Mouse (Mus musculus): ENCODE results near the gene Ceacam9. TPM values are rescaled to one million over a fixed set of nuclear protein-coding genes. Genes with fewer than 3 reads are reported as not detected.

Gene Ceacam9
- polyA plus RNA-seq, 1 experiment from 2014 or later, result not detected

Other genes starting within 250 kb of the Ceacam9 start
- gene Npas1, start 244.2 kb upstream of the Ceacam9 start, polyA plus RNA-seq (2014; fragmentation: Nextera tagmentation; extraction: Ambion mirVana), result 3.7 and 4.4 TPM in 2 replicates
- gene Arhgap35, start 106.9 kb upstream of the Ceacam9 start, polyA plus RNA-seq (2014; fragmentation: Nextera tagmentation; extraction: Ambion mirVana), result 35.4 and 41.5 TPM in 2 replicates
- not detected in 2 replicates for gene Ceacam15, start 46.2 kb upstream of the Ceacam9 start, polyA plus RNA-seq (2014; fragmentation: Nextera tagmentation; extraction: Ambion mirVana)
- gene Ap2s1, start 16.5 kb downstream of the Ceacam9 start, polyA plus RNA-seq (2014; fragmentation: Nextera tagmentation; extraction: Ambion mirVana), result 431 and 530 TPM in 2 replicates
- 5.9 and 10.8 TPM in 2 replicates for gene Slc1a5, start 59.4 kb downstream of the Ceacam9 start, polyA plus RNA-seq (2014; fragmentation: Nextera tagmentation; extraction: Ambion mirVana)
- 213 and 219 TPM in 2 replicates for gene Strn4, start 94.0 kb downstream of the Ceacam9 start, polyA plus RNA-seq (2014; fragmentation: Nextera tagmentation; extraction: Ambion mirVana)
- gene Fkrp, start 94.8 kb downstream of the Ceacam9 start, polyA plus RNA-seq (2014; fragmentation: Nextera tagmentation; extraction: Ambion mirVana), result 38.5 and 48.7 TPM in 2 replicates
- 4.4 and 5.7 TPM in 2 replicates for gene Prkd2, start 121.0 kb downstream of the Ceacam9 start, polyA plus RNA-seq (2014; fragmentation: Nextera tagmentation; extraction: Ambion mirVana)
- 4.9 and 6.2 TPM in 2 replicates for gene Dact3, start 153.4 kb downstream of the Ceacam9 start, polyA plus RNA-seq (2014; fragmentation: Nextera tagmentation; extraction: Ambion mirVana)
- 11.7 and 17.2 TPM in 2 replicates for gene Gng8, start 169.9 kb downstream of the Ceacam9 start, polyA plus RNA-seq (2014; fragmentation: Nextera tagmentation; extraction: Ambion mirVana)
- gene Ptgir, start 184.6 kb downstream of the Ceacam9 start, polyA plus RNA-seq (2014; fragmentation: Nextera tagmentation; extraction: Ambion mirVana), result 0.16 and 0.30 TPM in 2 replicates
- gene Calm3, start 202.2 kb downstream of the Ceacam9 start, polyA plus RNA-seq (2014; fragmentation: Nextera tagmentation; extraction: Ambion mirVana), result 494 and 652 TPM in 2 replicates
- 115 and 116 TPM in 2 replicates for gene Pnmal2, start 222.8 kb downstream of the Ceacam9 start, polyA plus RNA-seq (2014; fragmentation: Nextera tagmentation; extraction: Ambion mirVana)
- gene Pnmal1, start 237.8 kb downstream of the Ceacam9 start, polyA plus RNA-seq (2014; fragmentation: Nextera tagmentation; extraction: Ambion mirVana), result 60.8 and 69.8 TPM in 2 replicates

Data from midbrain, embryonic 14.5 days (tissue).